Mouse (Mus musculus) hindbrain, embryonic 15.5 days (tissue): ENCODE measurements around the gene Chmp6. TPM values are rescaled to one million over a fixed set of nuclear protein-coding genes. Genes with fewer than 3 reads are reported as not detected.

Experiments
- ATAC-seq: fragments of 200-750 bp; cut with Nextera tagmentation; 2 replicates; pipeline ENCODE4 v1.8.0; 2017; ENCODE audit warnings: low read depth, moderate number of reproducible peaks, moderate TSS enrichment; ENCODE audit not compliant: low FRiP score
- H3K27ac ChIP-seq: fragments of 300-500 bp; sonication (generic); replicated peaks from 2 replicates; pipeline ENCODE4 v1.5.1; 2015; ENCODE audit warnings: mild to moderate bottlenecking, inconsistent platforms
- H3K27me3 ChIP-seq: fragments of 300-500 bp; sonication (generic); 2 replicates; pipeline ENCODE4 v1.6.1; 2015; ENCODE audit warnings: control low read depth, inconsistent platforms
- H3K36me3 ChIP-seq: fragments of 300-500 bp; sonication (generic); 2 replicates; pipeline ENCODE4 v1.6.1; 2015; ENCODE audit warnings: control low read depth, inconsistent platforms
- H3K4me1 ChIP-seq: fragments of 300-500 bp; sonication (generic); replicated peaks from 2 replicates; pipeline ENCODE4 v1.6.1; 2015; ENCODE audit warnings: control low read depth, inconsistent platforms
- H3K4me2 ChIP-seq: fragments of 300-500 bp; sonication (generic); 2 replicates; pipeline ENCODE4 v1.6.1; 2015; ENCODE audit warnings: moderate library complexity, mild to moderate bottlenecking, inconsistent platforms
- H3K4me3 ChIP-seq: fragments of 300-500 bp; sonication (generic); 2 replicates; pipeline ENCODE4 v1.5.1; 2015; ENCODE audit warnings: mild to moderate bottlenecking, inconsistent platforms
- H3K9ac ChIP-seq: fragments of 300-500 bp; sonication (generic); 2 replicates; pipeline ENCODE4 v1.6.1; 2015; ENCODE audit warnings: inconsistent platforms
- H3K9me3 ChIP-seq: fragments of 300-500 bp; sonication (generic); 2 replicates; pipeline ENCODE4 v1.6.1; 2016; ENCODE audit warnings: control low read depth, inconsistent platforms
- WGBS: fragments of 180-500 bp; shearing (Covaris S2); methylation state at CpG from one replicate; pipeline ENCODE4 v1.1.7; 2015; 5-methylcytosine and 5-hydroxymethylcytosine counted together
- polyA plus RNA-seq: library from polyadenylated mRNA; unstranded; fragments of >200 nt; fragmentation: Nextera tagmentation; extraction: Ambion mirVana; gene quantifications from 2 replicates; pipeline ENCODE4 v1.2.1, GENCODE M21; 2015

Chmp6 gene
- polyA plus RNA-seq, 1 experiment from 2014 or later, result 109 TPM

DNA sequence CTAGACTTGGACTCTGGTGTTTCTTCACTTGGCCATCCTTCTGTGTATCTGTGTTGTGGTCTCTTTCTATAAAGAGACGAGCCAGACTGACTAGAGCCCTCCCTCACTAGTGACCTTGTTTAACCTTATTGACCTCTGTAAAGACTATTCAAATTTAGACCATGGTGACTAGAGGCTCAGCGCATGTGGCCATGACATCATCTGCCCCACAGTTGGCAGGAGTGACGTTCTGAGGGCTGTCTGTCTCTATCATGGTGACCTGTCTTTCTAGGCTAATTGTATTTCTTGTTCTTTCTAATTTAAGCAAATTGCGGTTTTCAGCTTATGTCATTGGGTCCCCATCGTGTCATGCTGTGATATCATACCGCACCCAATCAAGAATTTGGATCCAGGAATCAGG, 38.1 kb downstream of the Chmp6 start:
- Histone ChIP-seq H3K4me2 (no peak overlapping the region), H3K9me3 (no peaks in the 10 kb centered on the region), H3K27me3 (no peaks in the 10 kb centered on the region), H3K4me1 (peaks cover 19% of the 10 kb centered on the region), H3K36me3 (no peaks in the 10 kb centered on the region), H3K27ac (no peak overlapping the region), H3K4me3 (no peak overlapping the region), H3K9ac (no peak overlapping the region)
- WGBS, result 90% methylated on average over 6 of the region's 6 CpGs
- no peak for ATAC-seq

DNA sequence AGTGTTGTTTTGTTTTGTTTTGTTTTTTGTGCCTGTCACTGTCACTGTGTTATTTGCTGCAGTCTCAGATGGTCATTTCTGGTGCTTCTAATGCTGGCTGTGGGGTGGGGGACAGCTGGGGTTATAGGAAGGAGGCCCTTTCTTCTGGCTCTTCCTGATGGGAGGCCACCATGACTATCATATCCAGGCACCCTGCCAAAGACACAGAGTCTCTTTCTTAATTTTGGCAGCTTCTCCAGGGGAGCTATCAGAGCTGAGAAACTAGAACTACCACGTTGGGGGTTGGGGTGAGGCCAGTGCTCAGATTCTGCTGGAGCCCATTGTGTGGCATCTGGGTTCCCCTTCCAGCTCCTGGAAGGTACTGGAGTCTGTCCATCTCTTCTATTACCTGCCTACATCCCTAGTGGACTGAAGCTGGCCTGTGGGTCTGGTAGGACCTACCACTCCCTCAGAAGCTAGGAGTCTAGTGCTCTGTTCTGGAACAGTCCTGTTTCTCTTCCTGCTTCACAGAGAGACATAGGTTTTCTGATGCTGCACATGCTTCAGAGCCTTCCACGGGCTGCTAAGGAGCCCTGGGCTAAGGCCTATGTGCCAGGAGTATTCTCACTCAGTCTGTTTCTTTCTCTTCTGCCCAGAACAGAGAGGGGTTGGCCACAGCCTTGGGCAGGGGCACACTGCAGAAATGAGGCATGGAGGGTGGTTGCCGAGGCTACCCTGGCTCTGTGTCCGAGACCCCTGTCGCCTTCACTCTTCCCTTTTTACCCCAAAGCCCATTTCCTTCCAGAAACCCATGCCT, 39.4 kb downstream of the Chmp6 start:
- no peaks in the 10 kb centered on the region for H3K36me3 ChIP-seq
- no peaks in the 10 kb centered on the region for H3K9me3 ChIP-seq
- no peak overlapping the region for H3K4me3 ChIP-seq
- H3K4me2 ChIP-seq, result no peak overlapping the region
- ATAC-seq, result no peak; the same call in 1 of the 2 replicates
- WGBS, result 52% methylated on average over 5 of the region's 5 CpGs
- H3K27ac ChIP-seq, result 0 out of 2 replicates have a peak overlapping the region, but pooled peaks have one; percentile 42
- no peaks in the 10 kb centered on the region for H3K27me3 ChIP-seq
- no peak overlapping the region for H3K9ac ChIP-seq
- H3K4me1 ChIP-seq, result peaks cover 19% of the 10 kb centered on the region

DNA sequence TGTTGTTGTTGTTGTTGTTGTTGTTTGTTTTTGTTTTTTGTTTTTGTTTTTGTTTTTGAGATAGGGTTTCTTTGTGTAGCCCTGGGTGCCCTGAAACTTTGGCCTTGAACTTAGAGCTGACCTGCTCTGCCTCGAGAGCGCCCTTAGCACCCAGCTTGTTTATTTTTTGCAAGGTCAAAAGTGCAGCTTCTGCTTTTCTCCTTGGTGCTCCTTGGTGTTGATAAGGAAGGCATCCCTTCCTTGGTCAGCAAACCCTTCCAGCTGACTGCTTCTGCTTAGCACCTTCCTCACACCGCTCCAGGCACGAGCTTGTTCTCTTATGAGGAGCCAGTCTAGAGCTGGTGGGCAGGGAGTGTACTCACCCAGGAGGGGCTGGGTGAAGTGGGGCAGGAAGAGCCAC, 41.0 kb downstream of the Chmp6 start:
- Histone ChIP-seq H3K4me1 (peaks cover 19% of the 10 kb centered on the region), H3K9ac (no peak overlapping the region), H3K36me3 (no peaks in the 10 kb centered on the region), H3K9me3 (no peaks in the 10 kb centered on the region), H3K27me3 (no peaks in the 10 kb centered on the region), H3K27ac (no peak overlapping the region), H3K4me2 (no peak overlapping the region), H3K4me3 (no peak overlapping the region)
- 77% methylated on average over 4 of the region's 4 CpGs for WGBS
- ATAC-seq, result no peak

DNA sequence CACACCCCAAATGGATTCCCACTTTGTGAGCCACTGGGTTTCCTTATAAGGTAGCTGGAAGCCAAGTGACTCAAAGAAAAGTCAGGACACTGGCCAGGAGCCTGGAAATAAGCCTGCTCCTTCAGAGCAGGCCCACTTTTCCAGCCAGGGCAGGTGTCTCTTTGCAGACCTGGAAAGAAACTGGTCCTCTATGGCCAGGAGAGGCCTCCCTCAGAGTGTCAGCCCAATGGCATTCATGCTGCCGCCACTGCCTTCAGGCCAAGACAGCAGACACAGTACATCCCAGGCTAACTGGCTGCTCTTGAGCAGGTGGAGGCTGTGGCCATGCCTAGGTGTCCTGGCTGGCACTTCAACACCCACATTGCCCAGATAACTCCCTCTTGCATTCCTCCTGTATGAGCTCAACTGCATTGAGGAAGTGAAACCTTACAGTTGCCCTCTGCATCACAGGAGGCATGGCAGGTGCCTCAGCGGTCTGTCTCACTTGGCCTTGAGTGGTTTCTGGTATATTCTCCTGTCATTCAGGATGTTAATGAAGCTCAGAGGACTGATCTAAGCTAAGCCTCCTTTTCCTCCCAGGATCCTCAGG, 41.6 kb downstream of the Chmp6 start:
- H3K36me3 ChIP-seq, result no peaks in the 10 kb centered on the region
- no peak overlapping the region for H3K27ac ChIP-seq
- no peak for ATAC-seq
- no peaks in the 10 kb centered on the region for H3K9me3 ChIP-seq
- H3K9ac ChIP-seq, result no peak overlapping the region
- H3K4me1 ChIP-seq, result peaks cover 19% of the 10 kb centered on the region
- 73% methylated on average over 2 of the region's 2 CpGs for WGBS
- H3K4me3 ChIP-seq, result no peak overlapping the region
- no peak overlapping the region for H3K4me2 ChIP-seq
- no peaks in the 10 kb centered on the region for H3K27me3 ChIP-seq

DNA sequence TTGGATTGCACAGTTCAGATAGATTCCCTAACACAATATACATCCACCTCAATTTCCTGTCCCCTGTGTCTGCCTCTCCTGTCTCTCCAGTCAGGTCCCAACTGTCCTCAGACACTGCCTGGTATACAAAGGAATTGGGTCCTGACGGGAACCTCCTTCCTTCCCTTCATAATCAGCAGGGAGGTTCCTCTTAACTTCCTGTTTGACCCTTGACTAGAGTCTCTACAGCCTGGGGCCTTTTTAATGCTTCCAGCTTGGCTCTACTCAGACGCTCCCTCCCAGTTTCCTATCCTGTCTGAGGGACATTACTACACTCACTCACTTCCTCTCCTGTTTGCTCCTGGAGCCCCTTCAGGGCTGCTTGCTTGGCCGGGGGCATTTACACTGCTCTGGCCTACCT, 42.2 kb downstream of the Chmp6 start:
- Histone ChIP-seq H3K4me2 (no peak overlapping the region), H3K36me3 (no peaks in the 10 kb centered on the region), H3K27me3 (no peaks in the 10 kb centered on the region), H3K4me1 (peaks cover 19% of the 10 kb centered on the region), H3K9ac (no peak overlapping the region), H3K4me3 (no peak overlapping the region), H3K27ac (no peak overlapping the region), H3K9me3 (no peaks in the 10 kb centered on the region)
- 71% methylated on average over 3 of the region's 3 CpGs for WGBS
- no peak for ATAC-seq

DNA sequence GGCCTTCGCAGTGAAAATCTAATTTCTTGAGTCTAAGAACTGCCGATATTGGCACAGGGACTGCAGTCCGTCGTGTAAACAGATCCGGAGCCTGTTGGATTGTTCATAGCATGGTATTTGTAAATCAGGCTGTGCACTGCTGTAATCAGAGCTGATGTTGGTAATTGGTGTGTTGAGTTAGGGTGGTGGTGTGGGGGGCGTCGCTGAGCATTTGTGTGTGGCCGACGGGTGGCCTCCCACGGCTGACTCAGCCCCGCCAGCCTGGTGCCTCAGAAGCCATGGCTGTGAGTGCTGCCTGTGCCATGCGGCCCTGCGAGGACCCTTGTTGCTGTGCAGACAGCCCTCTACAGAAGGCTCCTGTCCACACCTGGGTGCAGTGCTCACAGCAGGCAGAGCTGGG, 43.3 kb downstream of the Chmp6 start:
- Histone ChIP-seq H3K27me3 (no peaks in the 10 kb centered on the region), H3K27ac (no peak overlapping the region), H3K9ac (no peak overlapping the region), H3K4me2 (no peak overlapping the region), H3K9me3 (no peaks in the 10 kb centered on the region), H3K4me1 (peaks cover 19% of the 10 kb centered on the region), H3K36me3 (no peaks in the 10 kb centered on the region), H3K4me3 (no peak overlapping the region)
- ATAC-seq, result no peak
- 83% methylated on average over 13 of the region's 13 CpGs for WGBS

DNA sequence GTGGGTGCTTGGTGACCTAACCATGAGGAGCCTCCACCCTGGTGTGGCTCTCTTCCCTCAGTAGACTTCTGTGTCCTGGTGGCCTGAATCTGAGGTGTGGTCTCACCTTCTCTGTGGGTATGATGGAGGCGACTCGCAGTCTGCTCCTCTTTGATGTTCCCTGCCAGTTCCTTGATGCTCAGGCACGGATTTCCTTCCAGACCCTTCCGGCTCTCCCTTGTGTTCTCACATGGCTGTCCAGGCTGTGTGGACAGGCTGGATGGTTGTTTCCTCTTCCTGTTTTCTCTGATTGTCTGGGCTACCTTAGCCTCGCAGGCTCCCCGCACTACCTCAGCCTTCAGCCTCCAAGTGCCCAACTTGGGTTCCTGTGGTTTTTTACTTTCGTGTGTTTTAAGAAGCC, 45.6 kb downstream of the Chmp6 start:
- 89% methylated on average over 7 of the region's 7 CpGs for WGBS
- H3K27ac ChIP-seq, result no peak overlapping the region
- H3K27me3 ChIP-seq, result no peaks in the 10 kb centered on the region
- H3K4me2 ChIP-seq, result no peak overlapping the region
- no peak for ATAC-seq
- no peak overlapping the region for H3K9ac ChIP-seq
- no peaks in the 10 kb centered on the region for H3K9me3 ChIP-seq
- H3K4me3 ChIP-seq, result no peak overlapping the region
- H3K4me1 ChIP-seq, result no peaks in the 10 kb centered on the region
- no peaks in the 10 kb centered on the region for H3K36me3 ChIP-seq

DNA sequence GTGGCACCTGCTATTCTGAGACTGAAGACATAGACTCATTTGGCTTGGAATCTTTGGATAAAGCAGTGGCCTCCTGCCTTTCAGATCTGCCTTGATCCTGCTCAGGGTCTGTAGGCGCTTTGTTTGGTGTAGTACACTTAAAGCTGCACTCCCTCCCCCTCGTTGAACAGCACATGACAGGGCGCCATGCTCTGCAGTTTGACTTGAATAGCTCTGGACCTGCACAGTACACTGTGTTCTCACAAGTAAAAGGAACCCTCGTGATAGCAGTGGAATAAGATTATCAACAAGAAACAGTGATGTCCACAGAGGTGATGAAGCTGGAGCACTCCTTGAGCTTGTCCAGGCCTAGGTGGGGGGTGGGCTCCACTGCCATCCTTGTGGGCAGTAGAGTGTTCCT, 46.5 kb downstream of the Chmp6 start:
- 84% methylated on average over 4 of the region's 4 CpGs for WGBS
- Histone ChIP-seq H3K27me3 (no peaks in the 10 kb centered on the region), H3K4me2 (no peak overlapping the region), H3K9me3 (no peaks in the 10 kb centered on the region), H3K27ac (no peak overlapping the region), H3K9ac (no peak overlapping the region), H3K4me1 (no peaks in the 10 kb centered on the region; the same call in 1 of the 2 replicates), H3K4me3 (no peak overlapping the region), H3K36me3 (no peaks in the 10 kb centered on the region)
- ATAC-seq, result no peak

DNA sequence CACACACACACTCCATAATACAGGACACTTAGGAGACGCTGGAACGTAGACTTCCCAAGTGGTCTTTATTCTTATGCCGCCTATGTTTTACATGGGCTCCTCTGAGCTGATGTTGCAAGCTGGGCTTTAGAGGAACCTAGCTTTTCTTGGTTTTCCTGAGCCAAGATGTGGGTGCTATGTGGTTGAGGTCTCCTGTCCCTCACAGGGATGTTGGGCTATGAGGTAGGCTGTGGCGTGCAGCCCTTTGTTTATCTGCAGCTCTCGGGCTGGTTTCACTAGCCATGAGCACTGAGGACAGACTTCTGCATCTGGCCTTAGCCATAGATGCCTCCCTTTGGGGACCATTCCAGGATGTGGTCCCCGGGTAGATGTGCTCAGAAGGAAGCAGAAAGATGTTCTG, 47.4 kb downstream of the Chmp6 start:
- WGBS, result 87% methylated on average over 6 of the region's 6 CpGs
- no peak overlapping the region for H3K4me2 ChIP-seq

DNA sequence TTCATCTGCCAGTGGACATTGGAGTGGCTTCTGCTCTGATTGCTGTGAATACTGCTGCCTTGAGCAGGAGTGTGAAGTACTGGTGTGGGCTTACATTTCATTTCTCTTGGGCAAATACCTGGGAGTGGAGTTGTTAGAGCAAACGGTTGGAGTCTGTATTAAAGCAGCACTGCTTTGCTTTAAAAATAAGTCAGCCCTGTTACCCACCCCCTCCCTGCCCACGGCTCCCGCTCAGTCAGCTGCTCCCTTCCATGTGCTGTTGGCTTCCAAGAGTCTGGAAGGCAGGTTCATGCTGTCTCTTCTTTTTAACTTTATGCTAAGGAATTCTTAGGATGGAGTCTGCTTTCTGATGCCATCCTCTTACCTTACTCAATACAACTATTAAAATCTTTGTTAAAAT, 48.3 kb downstream of the Chmp6 start:
- ATAC-seq, result no peak

More for the DNA sequence above, 47.4 kb downstream of the Chmp6 start:
- no peak for ATAC-seq
- Histone ChIP-seq H3K27me3 (no peaks in the 10 kb centered on the region), H3K4me1 (peaks cover 6% of the 10 kb centered on the region; the same call in 1 of the 2 replicates), H3K4me3 (no peak overlapping the region), H3K9me3 (no peaks in the 10 kb centered on the region), H3K27ac (no peak overlapping the region), H3K36me3 (no peaks in the 10 kb centered on the region), H3K9ac (no peak overlapping the region)

DNA sequence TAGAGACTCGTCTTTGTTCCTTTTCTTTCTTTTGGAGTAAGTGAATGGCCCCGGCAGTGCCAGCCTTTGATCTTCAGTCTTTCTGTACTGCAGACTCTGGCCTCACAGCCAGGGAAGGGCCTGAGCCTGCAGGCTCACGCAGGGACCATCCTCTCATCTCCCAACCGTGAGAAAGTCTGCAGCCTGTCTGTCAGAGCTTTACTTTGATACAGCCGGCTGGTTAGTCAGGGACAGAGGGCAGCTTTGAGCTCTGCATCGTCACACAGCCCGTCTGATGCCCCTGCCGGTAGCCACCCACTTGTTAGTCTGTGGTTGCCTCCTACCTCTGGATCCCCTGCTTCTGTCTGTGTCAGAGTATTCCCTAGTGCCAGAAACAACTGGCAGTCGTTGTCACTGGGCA, 51.8 kb downstream of the Chmp6 start:
- 8% methylated on average over 9 of the region's 9 CpGs for WGBS
- no peak overlapping the region for H3K9ac ChIP-seq
- H3K4me1 ChIP-seq, result peaks cover 14% of the 10 kb centered on the region
- no peak overlapping the region for H3K4me3 ChIP-seq
- no peak for ATAC-seq
- H3K27me3 ChIP-seq, result no peaks in the 10 kb centered on the region
- H3K27ac ChIP-seq, result no peak overlapping the region
- no peaks in the 10 kb centered on the region for H3K36me3 ChIP-seq
- no peaks in the 10 kb centered on the region for H3K9me3 ChIP-seq
- H3K4me2 ChIP-seq, result no peak overlapping the region

More for the DNA sequence above, 48.3 kb downstream of the Chmp6 start:
- no peaks in the 10 kb centered on the region for H3K36me3 ChIP-seq
- H3K4me3 ChIP-seq, result no peak overlapping the region
- no peaks in the 10 kb centered on the region for H3K9me3 ChIP-seq
- peaks cover 6% of the 10 kb centered on the region; the same call in 1 of the 2 replicates for H3K4me1 ChIP-seq
- H3K9ac ChIP-seq, result no peak overlapping the region
- no peaks in the 10 kb centered on the region for H3K27me3 ChIP-seq
- no peak overlapping the region for H3K4me2 ChIP-seq
- H3K27ac ChIP-seq, result no peak overlapping the region
- 75% methylated on average over 3 of the region's 3 CpGs for WGBS

DNA sequence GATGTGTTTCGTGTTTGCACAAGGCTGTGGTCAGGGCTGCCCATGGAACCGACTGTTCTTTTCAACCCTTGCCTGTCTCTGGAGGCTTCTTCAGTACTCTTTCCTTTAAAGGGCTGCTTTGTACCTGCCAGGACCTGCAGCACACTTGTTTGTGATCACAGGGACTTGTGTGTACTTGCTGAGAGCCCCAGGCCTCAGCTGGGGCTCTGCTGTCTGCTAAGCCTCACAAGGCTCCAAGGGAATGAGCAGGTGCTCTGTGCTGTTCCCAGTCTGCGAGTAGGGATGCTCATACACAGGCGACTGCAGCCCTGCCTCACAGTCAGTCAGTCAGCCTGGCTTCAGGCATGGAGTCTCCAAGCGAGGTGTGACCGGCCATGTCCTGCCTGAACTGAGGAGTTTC, 53.1 kb downstream of the Chmp6 start:
- no peaks in the 10 kb centered on the region for H3K9me3 ChIP-seq
- no peak overlapping the region for H3K4me3 ChIP-seq
- no peaks in the 10 kb centered on the region for H3K27me3 ChIP-seq
- no peak for ATAC-seq
- H3K9ac ChIP-seq, result no peak overlapping the region
- no peaks in the 10 kb centered on the region for H3K36me3 ChIP-seq
- 85% methylated on average over 6 of the region's 6 CpGs for WGBS
- peaks cover 27% of the 10 kb centered on the region for H3K4me1 ChIP-seq
- no peak overlapping the region for H3K4me2 ChIP-seq
- H3K27ac ChIP-seq, result no peak overlapping the region
